Mouse (Mus musculus) macrophage (primary cell): Measurements from ENCODE around the gene Olfr215. TPM values are rescaled to one million over a fixed set of nuclear protein-coding genes. Genes with fewer than 3 reads are reported as not detected.

Experiments
- H3K27ac ChIP-seq: fragments of 350-480 bp; formaldehyde crosslinking; 2 replicates; pipeline ENCODE4 v1.9.0; 2021
- H3K36me3 ChIP-seq: fragments of 350-480 bp; formaldehyde crosslinking; 2 replicates; pipeline ENCODE4 v1.9.0; 2021; ENCODE audit errors: inconsistent target
- H3K4me3 ChIP-seq: fragments of 350-480 bp; formaldehyde crosslinking; 2 replicates; pipeline ENCODE4 v1.9.0; 2021; ENCODE audit errors: inconsistent target
- H3K79me2 ChIP-seq: fragments of 350-480 bp; formaldehyde crosslinking; 2 replicates; pipeline ENCODE4 v1.9.0; 2021; ENCODE audit errors: inconsistent target
- WGBS: methylation state at CpG from one replicate; pipeline ENCODE4 v1.1.7; 2026; ENCODE audit warnings: inconsistent platforms; ENCODE audit not compliant: missing documents; 5-methylcytosine and 5-hydroxymethylcytosine counted together
- polyA plus RNA-seq: library from polyadenylated mRNA; stranded (reverse); fragments of 250-400 nt; gene quantifications from 3 replicates; pipeline ENCODE4 v1.2.4, GENCODE M21; 2018; ENCODE audit warnings: inconsistent platforms

Olfr215 gene
- polyA plus RNA-seq, 1 experiment from 2014 or later, result not detected

- no peaks in the 10 kb centered on the region for H3K36me3 ChIP-seq
- H3K27ac ChIP-seq, result no peak overlapping the region
- no peaks in the 10 kb centered on the region for H3K79me2 ChIP-seq
- no peak overlapping the region for H3K4me3 ChIP-seq
- 17% methylated on average over 2 of the region's 2 CpGs for WGBS
Observed at GRCm38 (mm10) chr6:116542500-116542899, 41.5 kb downstream of the Olfr215 start.

DNA sequence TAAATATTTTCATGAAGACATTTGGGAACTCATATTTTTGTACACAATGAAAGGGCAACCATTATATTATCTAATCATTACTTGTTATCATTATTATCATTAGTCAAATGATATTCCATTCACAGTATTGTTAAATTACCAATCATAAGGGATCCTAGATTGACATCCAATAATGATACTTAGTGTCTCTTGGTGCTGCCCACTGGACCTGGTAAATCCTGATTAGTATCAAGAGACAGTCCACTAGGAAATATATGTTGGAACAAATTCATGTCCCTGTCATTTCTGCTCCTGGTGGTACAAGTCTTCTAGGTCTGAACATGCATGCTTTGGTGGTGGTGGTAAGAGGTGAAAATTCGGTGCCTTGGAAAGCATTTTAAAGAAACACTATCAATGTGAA lies 45.8 kb downstream of the Olfr215 start, which contains the start of gene Olfr213:
TSS of gene Olfr213 (plus strand) at position 301 of the 400 bp plus-strand sequence.
- 67% methylated on average over 1 of the region's 1 CpGs for WGBS
- H3K79me2 ChIP-seq, result no peaks in the 10 kb centered on the region
- H3K4me3 ChIP-seq, result no peak within 1 kb of the TSS
- no peak within 1 kb of the TSS for H3K27ac ChIP-seq
- H3K36me3 ChIP-seq, result no peaks in the 10 kb centered on the region

Other genes starting within 250 kb of the Olfr215 start
- 51.2 to 63.6 TPM (median 59.1 TPM) in 3 replicates for gene March8, start 246.2 kb downstream of the Olfr215 start, polyA plus RNA-seq
- 0.45 to 1.1 TPM (median 0.86 TPM) in 3 replicates for gene Alox5, start 123.0 kb downstream of the Olfr215 start, polyA plus RNA-seq
- gene Olfr211, start 95.1 kb downstream of the Olfr215 start, polyA plus RNA-seq, result not detected in 3 replicates
- not detected in 3 replicates for gene Olfr212, start 77.7 kb downstream of the Olfr215 start, polyA plus RNA-seq
- not detected in 3 replicates for gene Olfr213, start 45.7 kb downstream of the Olfr215 start, polyA plus RNA-seq
- gene Gm5580, start 33.1 kb downstream of the Olfr215 start, polyA plus RNA-seq, result 0.33 TPM in 1 of 3 replicates, not detected in the others
- gene Olfr214, start 30.0 kb downstream of the Olfr215 start, polyA plus RNA-seq, result not detected in 3 replicates
- gene Zfp422, start 44.8 kb upstream of the Olfr215 start, polyA plus RNA-seq, result 14.8 to 18.3 TPM (median 15.1 TPM) in 3 replicates
- gene Depp1, start 66.4 kb upstream of the Olfr215 start, polyA plus RNA-seq, result 0.10 TPM in 1 of 3 replicates, not detected in the others
- gene Rassf4, start 89.8 kb upstream of the Olfr215 start, polyA plus RNA-seq, result 48.6 to 217 TPM (median 138 TPM) in 3 replicates
- gene Tmem72, start 132.7 kb upstream of the Olfr215 start, polyA plus RNA-seq, result under 0.01 TPM in 1 of 3 replicates, not detected in the others